Mouse (Mus musculus): ENCODE results near the gene Col1a1. TPM values are rescaled to one million over a fixed set of nuclear protein-coding genes. Genes with fewer than 3 reads are reported as not detected.

Col1a1 gene
- polyA plus RNA-seq, 1 experiment from 2014 or later = 569 TPM

- H3K27ac ChIP-seq (replicated peaks) = peak overlapping the region; percentile 91
- ATAC-seq (ENCODE audit: low FRiP score, low read depth) = no peak
- H3K9me3 ChIP-seq = no peaks in the 10 kb centered on the region
- H3K27me3 ChIP-seq = no peaks in the 10 kb centered on the region
- peaks cover 6% of the 10 kb centered on the region for H3K36me3 ChIP-seq
- WGBS = under 1% methylated on average over 98 of the region's 99 CpGs
- H3K4me3 ChIP-seq = peak overlapping the region; percentile 73
- peak overlapping the region; percentile 92 for H3K9ac ChIP-seq (replicated peaks)
- H3K4me2 ChIP-seq (replicated peaks) = peak overlapping the region; percentile 98
- H3K4me1 ChIP-seq = peaks cover 78% of the 10 kb centered on the region
Measured at GRCm38 (mm10) chr11:94991641-94992479, 55.8 kb downstream of the Col1a1 start.

DNA sequence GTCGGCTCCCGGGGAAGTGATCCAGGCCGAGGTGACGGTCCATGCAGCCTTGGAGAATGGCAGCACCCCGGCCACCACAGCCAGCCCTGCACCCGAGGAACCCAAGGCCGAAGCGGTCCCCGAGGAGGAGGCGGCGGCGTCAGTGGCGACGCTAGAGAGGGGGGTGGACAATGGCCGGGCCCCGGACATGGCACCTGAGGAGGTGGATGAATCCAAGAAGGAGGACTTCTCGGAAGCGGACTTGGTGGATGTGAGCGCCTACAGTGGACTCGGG is 56.4 kb downstream of the Col1a1 start:
- ATAC-seq (ENCODE audit: low FRiP score, low read depth) = no peak
- Histone ChIP-seq H3K4me1 (peaks cover 73% of the 10 kb centered on the region), H3K36me3 (peaks cover 11% of the 10 kb centered on the region), H3K9me3 (no peaks in the 10 kb centered on the region), H3K4me2 (replicated peaks) (peak overlapping the region; percentile 98), H3K4me3 (peak overlapping the region; percentile 73), H3K27ac (replicated peaks) (peak overlapping the region; percentile 91), H3K27me3 (no peaks in the 10 kb centered on the region), H3K9ac (replicated peaks) (peak overlapping the region; percentile 92)
- under 1% methylated on average over 20 of the region's 20 CpGs for WGBS

DNA sequence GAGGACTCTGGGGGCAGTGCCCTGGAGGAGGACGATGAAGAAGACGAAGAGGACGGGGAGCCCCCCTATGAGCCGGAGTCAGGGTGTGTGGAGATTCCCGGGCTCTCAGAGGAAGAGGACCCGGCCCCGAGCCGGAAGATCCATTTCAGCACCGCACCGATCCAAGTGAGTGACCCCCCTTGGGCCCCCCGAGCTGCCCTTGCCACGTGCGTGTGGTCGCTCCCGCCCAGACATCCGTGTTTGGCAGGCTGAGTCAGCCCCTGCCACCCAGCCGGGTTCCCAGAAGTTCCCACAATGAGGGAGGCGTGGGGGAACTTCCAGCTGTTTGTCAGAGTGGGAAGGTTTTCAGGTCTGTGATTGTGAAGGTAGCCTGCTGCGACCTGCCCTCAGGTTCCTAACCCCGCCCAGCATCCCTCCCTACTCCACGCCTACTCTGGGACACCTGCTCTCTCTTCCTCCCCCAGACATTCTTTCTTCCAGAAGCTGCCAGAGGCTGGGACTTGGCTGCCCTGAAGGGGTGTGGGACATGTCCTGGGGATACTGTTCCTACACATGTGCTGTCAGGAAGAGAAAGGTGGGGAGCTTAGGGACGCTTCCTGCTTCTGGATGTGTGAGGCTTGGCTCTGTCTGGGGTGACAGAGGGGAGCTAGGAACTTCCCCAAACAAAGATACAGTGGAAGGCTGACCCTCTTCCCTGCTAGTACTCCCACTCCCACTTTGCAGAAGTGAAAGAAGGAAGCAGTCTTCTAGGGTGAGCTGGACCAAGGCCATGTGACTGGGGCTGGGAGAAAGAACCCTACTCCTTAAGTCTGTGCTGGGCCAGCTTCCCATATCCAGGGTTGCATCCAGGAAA is 57.0 kb downstream of the Col1a1 start:
- 2% methylated on average over 22 of the region's 22 CpGs for WGBS
- H3K4me1 ChIP-seq = peaks cover 71% of the 10 kb centered on the region

GRCm38 (mm10) chr11:94994208-94994814 is 58.3 kb downstream of the Col1a1 start:
- peak overlapping the region; percentile 92 for H3K9ac ChIP-seq (replicated peaks)
- H3K4me1 ChIP-seq = peaks cover 64% of the 10 kb centered on the region
- H3K4me2 ChIP-seq (replicated peaks) = peak overlapping the region; percentile 98
- peak overlapping the region; percentile 73 for H3K4me3 ChIP-seq
- no peaks in the 10 kb centered on the region for H3K27me3 ChIP-seq
- no peak overlapping the region for H3K27ac ChIP-seq (replicated peaks)
- no peaks in the 10 kb centered on the region for H3K9me3 ChIP-seq
- 47% methylated on average over 10 of the region's 10 CpGs for WGBS
- ATAC-seq (ENCODE audit: low FRiP score, low read depth) = no peak
- H3K36me3 ChIP-seq = peaks cover 30% of the 10 kb centered on the region

More for the DNA sequence above, 57.0 kb downstream of the Col1a1 start:
- H3K36me3 ChIP-seq = peaks cover 17% of the 10 kb centered on the region
- H3K4me2 ChIP-seq (replicated peaks) = peak overlapping the region; percentile 98
- H3K4me3 ChIP-seq = peak overlapping the region; percentile 73
- no peak for ATAC-seq (ENCODE audit: low FRiP score, low read depth)
- peak overlapping the region; percentile 92 for H3K9ac ChIP-seq (replicated peaks)
- no peaks in the 10 kb centered on the region for H3K9me3 ChIP-seq
- H3K27me3 ChIP-seq = no peaks in the 10 kb centered on the region
- no peak overlapping the region for H3K27ac ChIP-seq (replicated peaks)

- 79% methylated on average over 11 of the region's 11 CpGs for WGBS
- Histone ChIP-seq H3K27me3 (no peaks in the 10 kb centered on the region), H3K27ac (replicated peaks) (no peak overlapping the region), H3K4me1 (peaks cover 60% of the 10 kb centered on the region), H3K9me3 (no peaks in the 10 kb centered on the region), H3K9ac (replicated peaks) (peak overlapping the region; percentile 92), H3K4me2 (replicated peaks) (peak overlapping the region; percentile 98), H3K36me3 (peaks cover 39% of the 10 kb centered on the region), H3K4me3 (peak overlapping the region; percentile 73)
- ATAC-seq (ENCODE audit: low FRiP score, low read depth) = no peak
Measured at GRCm38 (mm10) chr11:94994947-94995772, 59.1 kb downstream of the Col1a1 start.

DNA sequence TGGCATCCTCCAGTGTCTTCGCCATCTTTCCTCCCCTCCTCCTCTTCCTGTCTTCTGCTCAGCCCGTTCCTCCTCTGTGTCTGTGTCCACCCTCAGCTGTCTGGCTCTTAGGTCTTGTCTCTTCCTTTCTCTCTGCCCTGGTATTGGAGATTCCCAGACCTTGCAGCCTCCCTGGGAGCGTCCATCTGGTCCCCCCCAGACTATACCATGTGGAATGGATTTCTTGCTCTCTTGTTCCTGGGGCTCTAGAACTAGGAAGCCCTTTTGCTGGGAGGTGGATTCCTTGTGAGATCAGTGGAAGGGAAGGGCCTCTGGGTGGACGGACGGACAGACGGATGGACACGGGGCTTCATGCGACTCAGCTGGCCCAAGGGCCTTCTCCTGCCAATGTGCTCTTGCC is 60.1 kb downstream of the Col1a1 start:
- WGBS = 89% methylated on average over 8 of the region's 8 CpGs
- Histone ChIP-seq H3K4me3 (no peak overlapping the region), H3K27ac (replicated peaks) (no peak overlapping the region), H3K4me1 (peaks cover 63% of the 10 kb centered on the region), H3K36me3 (peaks cover 43% of the 10 kb centered on the region), H3K9me3 (no peaks in the 10 kb centered on the region), H3K4me2 (replicated peaks) (peak overlapping the region; percentile 98), H3K9ac (replicated peaks) (no peak overlapping the region), H3K27me3 (no peaks in the 10 kb centered on the region)
- no peak for ATAC-seq (ENCODE audit: low FRiP score, low read depth)

DNA sequence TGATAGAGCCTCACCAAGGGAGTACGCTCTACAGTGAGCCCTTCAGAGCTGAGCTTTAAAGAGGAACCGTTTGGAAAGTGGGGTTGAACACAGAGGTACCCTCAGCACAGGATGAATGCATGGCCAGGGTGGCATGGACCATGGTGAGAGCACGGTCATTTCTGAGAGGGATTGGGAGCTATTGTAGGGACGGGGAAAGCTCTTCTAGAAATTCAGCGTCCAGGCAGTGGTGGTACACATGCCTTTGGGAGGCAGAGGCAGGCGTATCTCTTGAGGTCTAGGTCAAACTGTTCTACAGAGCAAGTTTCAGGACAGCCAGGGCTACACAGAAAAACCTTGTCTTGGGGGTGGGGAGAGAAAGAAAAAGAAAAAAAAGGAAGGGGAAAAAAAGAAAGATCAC is 61.0 kb downstream of the Col1a1 start:
- Histone ChIP-seq H3K36me3 (peaks cover 50% of the 10 kb centered on the region), H3K27me3 (no peaks in the 10 kb centered on the region), H3K4me1 (peaks cover 61% of the 10 kb centered on the region), H3K27ac (replicated peaks) (no peak overlapping the region), H3K9me3 (no peaks in the 10 kb centered on the region), H3K9ac (replicated peaks) (no peak overlapping the region), H3K4me3 (no peak overlapping the region), H3K4me2 (replicated peaks) (no peak overlapping the region)
- ATAC-seq (ENCODE audit: low FRiP score, low read depth) = no peak
- WGBS = 96% methylated on average over 6 of the region's 6 CpGs

- Histone ChIP-seq H3K36me3 (peaks cover 56% of the 10 kb centered on the region), H3K27ac (replicated peaks) (0 out of 2 replicates have a peak overlapping the region, but pooled peaks have one; percentile 26)
Measured at GRCm38 (mm10) chr11:94997596-94997995, 61.6 kb downstream of the Col1a1 start.

GRCm38 (mm10) chr11:94998041-94998531 is 62.1 kb downstream of the Col1a1 start:
- H3K9me3 ChIP-seq = no peaks in the 10 kb centered on the region
- no peak overlapping the region for H3K9ac ChIP-seq (replicated peaks)
- 90% methylated on average over 16 of the region's 16 CpGs for WGBS
- H3K4me2 ChIP-seq (replicated peaks) = no peak overlapping the region
- no peak for ATAC-seq (ENCODE audit: low FRiP score, low read depth)
- peaks cover 50% of the 10 kb centered on the region for H3K4me1 ChIP-seq
- H3K36me3 ChIP-seq = peaks cover 61% of the 10 kb centered on the region
- H3K27me3 ChIP-seq = no peaks in the 10 kb centered on the region
- H3K4me3 ChIP-seq = no peak overlapping the region; the same call in 1 of the 2 replicates
- H3K27ac ChIP-seq (replicated peaks) = 0 out of 2 replicates have a peak overlapping the region, but pooled peaks have one; percentile 26

More at GRCm38 (mm10) chr11:94997596-94997995, 61.6 kb downstream of the Col1a1 start:
- Histone ChIP-seq H3K4me2 (replicated peaks) (no peak overlapping the region), H3K9ac (replicated peaks) (no peak overlapping the region), H3K9me3 (no peaks in the 10 kb centered on the region), H3K4me3 (no peak overlapping the region), H3K4me1 (peaks cover 55% of the 10 kb centered on the region), H3K27me3 (no peaks in the 10 kb centered on the region)
- 70% methylated on average over 5 of the region's 5 CpGs for WGBS
- no peak for ATAC-seq (ENCODE audit: low FRiP score, low read depth)

- Histone ChIP-seq H3K9me3 (no peaks in the 10 kb centered on the region), H3K9ac (replicated peaks) (no peak overlapping the region), H3K4me1 (peaks cover 30% of the 10 kb centered on the region), H3K4me3 (no peak overlapping the region), H3K4me2 (replicated peaks) (peak overlapping the region; percentile 18; the same call in 1 of the 2 replicates), H3K36me3 (peaks cover 79% of the 10 kb centered on the region), H3K27me3 (no peaks in the 10 kb centered on the region), H3K27ac (replicated peaks) (peak overlapping the region; percentile 75)
- no peak for ATAC-seq (ENCODE audit: low FRiP score, low read depth)
- WGBS = 84% methylated on average over 8 of the region's 8 CpGs
Measured at GRCm38 (mm10) chr11:95000128-95000527, 64.1 kb downstream of the Col1a1 start.

DNA sequence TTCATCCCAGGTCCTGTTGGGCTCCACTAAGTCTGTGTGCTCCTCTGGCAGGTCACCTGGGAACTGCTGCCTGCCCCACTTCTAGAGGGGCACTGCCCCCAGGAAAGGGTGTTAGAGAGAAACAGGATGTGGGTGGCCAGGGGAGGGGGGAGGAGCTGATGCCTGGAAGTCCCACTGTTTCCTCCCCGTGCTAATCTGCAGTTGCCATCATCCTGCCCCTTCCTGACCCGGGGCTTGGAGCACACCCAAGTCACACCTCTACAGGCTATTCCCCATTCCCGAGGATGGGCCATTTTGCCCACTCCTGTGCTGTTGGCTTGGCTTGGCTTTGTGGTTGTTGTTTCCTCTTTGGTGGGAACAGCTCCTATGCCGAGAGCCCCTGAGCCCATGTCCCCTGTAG is 64.5 kb downstream of the Col1a1 start:
- ATAC-seq (ENCODE audit: low FRiP score, low read depth) = peak; percentile 11; the same call in 1 of the 2 replicates
- Histone ChIP-seq H3K4me3 (no peak overlapping the region), H3K9me3 (no peaks in the 10 kb centered on the region), H3K27ac (replicated peaks) (peak overlapping the region; percentile 75), H3K36me3 (peaks cover 83% of the 10 kb centered on the region), H3K4me2 (replicated peaks) (peak overlapping the region; percentile 18; the same call in 1 of the 2 replicates), H3K4me1 (peaks cover 25% of the 10 kb centered on the region), H3K27me3 (no peaks in the 10 kb centered on the region), H3K9ac (replicated peaks) (peak overlapping the region; percentile 8; the same call in 1 of the 2 replicates)
- 56% methylated on average over 4 of the region's 4 CpGs for WGBS

All from midbrain, embryonic 12.5 days (tissue).